Mouse (Mus musculus) olfactory bulb, adult 2 months (tissue): ENCODE results near the gene Txnrd3. TPM values are rescaled to one million over a fixed set of nuclear protein-coding genes. Genes with fewer than 3 reads are reported as not detected.

Source experiments
- H3K27ac ChIP-seq: fragments of 200-500 bp; 2 replicates; pipeline ENCODE4 v1.5.1; 2012; ENCODE audit warnings: low read depth, low read length; ENCODE audit not compliant: insufficient read depth
- H3K4me1 ChIP-seq: fragments of 200-500 bp; 2 replicates; pipeline ENCODE4 v1.6.1; 2012; ENCODE audit warnings: low read length; ENCODE audit not compliant: control insufficient read depth, insufficient read depth
- H3K4me3 ChIP-seq: fragments of 200-500 bp; 2 replicates; pipeline ENCODE4 v1.5.1; 2012; ENCODE audit warnings: mild to moderate bottlenecking, low read depth, low read length, moderate library complexity; ENCODE audit not compliant: insufficient read depth
- CTCF ChIP-seq: fragments of 200-500 bp; IDR thresholded peaks from 2 replicates; pipeline ENCODE4 v1.5.1; 2012; ENCODE audit warnings: low read depth, mild to moderate bottlenecking, low read length, moderate library complexity; ENCODE audit not compliant: insufficient read depth
- POLR2A ChIP-seq: fragments of 200-500 bp; IDR thresholded peaks from 2 replicates; pipeline ENCODE4 v1.6.1; 2012; ENCODE audit warnings: mild to moderate bottlenecking, low read depth, low read length, moderate library complexity; ENCODE audit not compliant: insufficient read depth
- WGBS: fragments of 180-500 bp; shearing (Covaris S2); methylation state at CpG from one replicate; pipeline ENCODE4 v1.1.7; 2018; 5-methylcytosine and 5-hydroxymethylcytosine counted together
- polyA plus RNA-seq: library from polyadenylated mRNA; stranded (reverse); fragments of >200 nt; gene quantifications from 2 replicates; pipeline ENCODE4 v1.2.4, GENCODE M21; 2012; ENCODE audit warnings: low replicate concordance; ENCODE audit not compliant: missing spikeins, insufficient read depth, insufficient read length

Gene Txnrd3
- polyA plus RNA-seq, 1 experiment = not detected

DNA sequence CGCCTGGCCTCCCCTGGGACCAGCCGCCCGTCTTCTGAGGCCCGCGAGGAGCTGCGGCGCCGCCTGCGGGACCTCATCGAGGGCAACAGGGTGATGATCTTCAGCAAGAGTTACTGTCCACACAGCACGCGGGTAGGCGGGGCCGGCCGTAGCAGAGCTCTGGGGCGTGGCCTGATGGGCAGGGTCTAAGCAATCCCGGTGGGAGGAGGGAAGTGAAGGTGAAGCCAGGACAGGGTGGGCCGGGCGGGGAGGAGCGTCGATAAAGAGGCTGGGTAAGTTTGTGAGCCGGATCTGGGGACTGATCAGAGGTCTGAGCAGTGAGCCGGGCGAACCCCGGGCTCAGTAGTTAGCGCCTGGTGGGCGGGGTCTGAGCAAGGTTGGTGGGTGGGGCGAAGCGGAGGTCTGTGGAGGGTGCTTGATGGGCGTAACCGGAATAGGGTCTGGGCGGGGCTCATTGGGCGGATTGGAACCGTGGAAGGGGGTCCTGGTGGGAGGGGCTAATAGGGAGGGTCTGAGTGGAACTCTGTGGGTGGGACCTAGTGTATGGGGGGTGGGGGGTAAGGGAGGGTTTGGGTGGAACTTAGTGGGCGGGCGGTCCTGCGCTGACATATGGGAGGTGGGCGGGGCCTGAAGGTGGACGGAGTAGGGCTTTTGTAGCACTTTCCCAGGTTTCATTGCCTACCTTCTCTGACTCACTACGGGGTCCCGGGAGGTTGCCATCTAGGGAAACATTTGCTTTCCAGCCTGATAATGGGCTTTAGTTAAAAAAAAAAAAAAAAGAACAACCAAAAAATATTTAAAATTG, 685 bp downstream of the Txnrd3 start:
- under 1% methylated on average over 41 of the region's 41 CpGs for WGBS
- peaks cover 14% of the 10 kb centered on the region for H3K4me1 ChIP-seq
- no peak for TF ChIP-seq CTCF
- TF ChIP-seq POLR2A = no peak
- 0 out of 2 replicates have a peak overlapping the region, but pooled peaks have one; percentile 12 for H3K27ac ChIP-seq
- peak overlapping the region; percentile 74 for H3K4me3 ChIP-seq

- H3K27ac ChIP-seq = no peak overlapping the region
- 96% methylated on average over 8 of the region's 8 CpGs for WGBS
- TF ChIP-seq POLR2A = no peak
- TF ChIP-seq CTCF = no peak
- no peak overlapping the region for H3K4me3 ChIP-seq
- no peaks in the 10 kb centered on the region for H3K4me1 ChIP-seq
These were observed 6.1 kb downstream of the Txnrd3 start for GRCm38 (mm10) chr6:89649897-89650296.

- no peak overlapping the region for H3K27ac ChIP-seq
- H3K4me1 ChIP-seq = no peaks in the 10 kb centered on the region
- TF ChIP-seq POLR2A (no peak), CTCF (no peak)
- H3K4me3 ChIP-seq = no peak overlapping the region
These were observed 8.0 kb downstream of the Txnrd3 start for GRCm38 (mm10) chr6:89651770-89652169.

DNA sequence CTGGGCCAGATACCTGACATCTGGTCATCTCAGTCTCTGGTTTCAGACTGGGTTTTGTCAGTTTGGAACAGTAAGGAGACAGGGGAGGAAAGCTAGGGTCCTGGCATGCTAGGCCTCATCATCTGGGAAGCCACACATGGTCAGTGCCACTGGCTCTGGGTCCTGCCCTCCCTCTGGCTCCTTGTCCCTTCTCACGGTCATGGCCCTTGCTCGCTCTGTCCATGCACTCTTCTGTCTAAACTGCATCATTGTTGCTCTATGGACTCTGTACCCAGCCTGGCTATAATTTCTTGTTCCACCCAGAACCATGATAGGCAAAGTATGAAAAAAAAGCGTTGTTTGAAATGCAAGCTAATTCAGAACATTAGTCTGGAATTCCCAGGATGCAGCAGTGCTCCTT, 11.2 kb downstream of the Txnrd3 start:
- H3K4me3 ChIP-seq = no peak overlapping the region
- over 99% methylated on average over 3 of the region's 3 CpGs for WGBS
- H3K27ac ChIP-seq = no peak overlapping the region
- no peak for TF ChIP-seq POLR2A
- TF ChIP-seq CTCF = no peak
- H3K4me1 ChIP-seq = peaks cover 3% of the 10 kb centered on the region; the same call in 1 of the 2 replicates

- TF ChIP-seq CTCF (no peak), POLR2A (no peak)
- Histone ChIP-seq H3K4me3 (no peak overlapping the region), H3K4me1 (peaks cover 4% of the 10 kb centered on the region; the same call in 1 of the 2 replicates), H3K27ac (no peak overlapping the region)
- WGBS = 86% methylated on average over 3 of the region's 3 CpGs
These were observed 14.6 kb downstream of the Txnrd3 start for GRCm38 (mm10) chr6:89658342-89658741.

DNA sequence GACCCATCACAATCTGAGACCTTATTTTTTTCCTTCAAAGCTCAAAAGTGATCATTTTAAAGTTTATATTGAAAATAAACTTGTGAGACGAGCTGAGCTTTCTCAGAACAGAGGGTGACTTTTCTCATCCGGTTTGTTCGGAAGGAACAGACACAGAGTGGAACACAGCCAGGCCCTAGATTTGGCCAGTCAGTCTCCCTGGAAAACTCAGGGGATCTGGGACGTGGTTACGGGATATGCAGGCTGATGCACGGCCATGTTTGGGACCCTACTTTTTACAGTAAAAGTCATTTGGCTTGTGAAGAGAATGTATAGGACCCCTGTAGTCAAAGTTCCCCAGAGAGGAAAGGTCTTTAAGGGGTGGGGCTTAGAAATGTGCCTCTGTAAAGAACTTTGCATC, 15.1 kb downstream of the Txnrd3 start:
- no peak overlapping the region for H3K4me3 ChIP-seq
- no peak overlapping the region for H3K27ac ChIP-seq
- no peak for TF ChIP-seq CTCF
- no peak for TF ChIP-seq POLR2A
- H3K4me1 ChIP-seq = peaks cover 4% of the 10 kb centered on the region; the same call in 1 of the 2 replicates
- 79% methylated on average over 6 of the region's 6 CpGs for WGBS

- WGBS = 31% methylated on average over 7 of the region's 7 CpGs
- peak; percentile 38; the same call in 1 of the 2 replicates for TF ChIP-seq CTCF
- TF ChIP-seq POLR2A = no peak
- no peak overlapping the region for H3K27ac ChIP-seq
- no peak overlapping the region for H3K4me3 ChIP-seq
- peaks cover 4% of the 10 kb centered on the region; the same call in 1 of the 2 replicates for H3K4me1 ChIP-seq
These were observed 16.1 kb downstream of the Txnrd3 start for GRCm38 (mm10) chr6:89659692-89660423.

GRCm38 (mm10) chr6:89660490-89660889, 16.7 kb downstream of the Txnrd3 start:
- H3K4me1 ChIP-seq = peaks cover 4% of the 10 kb centered on the region; the same call in 1 of the 2 replicates
- H3K4me3 ChIP-seq = no peak overlapping the region
- no peak overlapping the region for H3K27ac ChIP-seq
- no peak for TF ChIP-seq POLR2A
- TF ChIP-seq CTCF = no peak
- 65% methylated on average over 1 of the region's 1 CpGs for WGBS

DNA sequence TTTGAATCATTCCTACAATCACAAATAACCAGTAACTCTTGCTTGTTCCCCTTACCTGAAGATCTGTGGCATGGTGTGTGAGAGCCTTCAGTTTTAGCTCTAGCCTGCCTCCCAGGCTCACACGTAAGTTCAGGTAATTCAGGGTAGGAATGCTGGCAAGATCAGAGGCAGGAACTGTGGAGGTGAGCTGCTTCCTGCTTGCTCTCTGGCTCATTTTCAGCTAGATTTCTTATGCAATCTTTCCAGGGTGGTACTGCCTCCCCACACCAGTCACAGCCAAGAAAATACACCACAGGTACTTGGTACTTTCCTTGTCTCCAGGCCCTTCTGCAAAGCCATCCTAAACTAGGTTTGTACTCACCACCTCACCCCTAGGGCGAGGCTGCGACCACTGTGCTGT, 18.7 kb downstream of the Txnrd3 start:
- TF ChIP-seq CTCF = no peak
- no peak for TF ChIP-seq POLR2A
- 92% methylated on average over 3 of the region's 3 CpGs for WGBS
- peaks cover 4% of the 10 kb centered on the region; the same call in 1 of the 2 replicates for H3K4me1 ChIP-seq
- H3K27ac ChIP-seq = no peak overlapping the region
- H3K4me3 ChIP-seq = no peak overlapping the region
